Mouse (Mus musculus) adrenal gland, postnatal 14 days (tissue): ENCODE results near the gene Cs. TPM values are rescaled to one million over a fixed set of nuclear protein-coding genes. Genes with fewer than 3 reads are reported as not detected.

Source experiments
- DNase-seq: peaks from one replicate; pipeline ENCODE4 v3.0.0; 2021; ENCODE audit warnings: mixed read lengths
- microRNA-seq, 2 experiments: library from miRNA; unstranded; fragments of <30 nt; microRNA quantifications; one replicate each; pipeline ENCODE4 v1.2.0; 2021
- total RNA-seq: library from RNA; stranded (reverse); gene quantifications from 2 replicates; pipeline ENCODE4 v1.2.3, GENCODE M21; 2021

Gene Cs
- total RNA-seq, 1 experiment from 2014 or later, result 918 TPM

GRCm38 (mm10) chr10:128408591-128409535, 71.3 kb downstream of the Cs start:
- DNase-seq, result peak; percentile 57

- peak; percentile 98 for DNase-seq
Measured at GRCm38 (mm10) chr10:128409692-128410559, 72.4 kb downstream of the Cs start.

- DNase-seq, result no peak
Measured at GRCm38 (mm10) chr10:128410560-128410845, 73.0 kb downstream of the Cs start.

DNA sequence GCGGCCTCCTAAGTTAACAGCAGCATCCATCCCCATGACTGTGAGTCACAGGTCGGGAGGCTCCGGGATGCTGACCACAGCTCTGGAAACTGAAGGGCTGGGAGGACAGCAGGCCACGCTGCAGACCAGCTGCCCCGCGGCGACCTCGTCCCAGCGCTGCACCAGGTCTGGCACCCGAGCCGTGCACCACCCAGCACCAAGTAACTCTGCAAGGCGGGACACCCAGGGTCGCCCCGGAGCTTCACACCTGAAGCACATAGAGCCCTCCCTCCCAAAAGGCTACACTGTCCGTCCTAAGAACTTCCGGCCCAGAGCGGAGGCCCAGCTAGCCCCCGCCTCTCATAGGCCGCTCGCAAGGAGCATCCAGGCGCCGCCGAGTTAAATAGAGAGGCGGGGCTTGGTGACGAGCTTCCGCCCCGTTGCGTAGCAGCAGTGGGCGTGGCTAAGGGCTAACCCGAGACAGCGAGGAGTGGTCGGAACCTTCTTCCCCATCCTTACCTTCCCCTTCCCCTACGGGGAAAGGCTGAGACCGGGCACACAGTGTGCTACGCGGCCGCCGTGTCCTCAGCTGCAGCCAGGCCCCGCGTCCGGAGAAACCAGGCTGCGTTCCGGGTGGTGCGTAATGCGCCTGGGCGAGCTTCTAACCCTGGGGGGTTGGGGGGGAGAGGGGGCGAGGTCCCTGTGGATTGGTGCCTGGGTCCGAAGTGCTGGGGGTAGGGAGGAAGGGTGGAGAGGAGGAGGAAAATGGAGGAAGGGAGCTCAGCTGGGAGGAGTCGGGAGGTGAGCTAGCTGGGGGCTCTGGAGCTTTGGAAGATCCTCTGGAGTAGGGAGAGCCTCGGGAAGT, 73.9 kb downstream of the Cs start, which contains the start of the genes Nabp2 and Rnf41:
TSS of gene Nabp2 (minus strand) at position 282 of the 844 bp plus-strand sequence.
TSS of gene Rnf41 (plus strand) at position 447 of the 844 bp plus-strand sequence.
- DNase-seq, result peak; percentile 98

- peak; percentile 71 for DNase-seq
Measured at GRCm38 (mm10) chr10:128412055-128412381, 74.5 kb downstream of the Cs start.

Small RNAs within 50 kb of the gene (microRNA-seq; reads per million reads assigned to microRNA genes)
- gene Gm25361 (0 reads per million in 2 experiments), gene Gm26308 (0 reads per million in 2 experiments), gene Mir6914 (0 to 0.38 reads per million in 2 experiments), gene Mir6915 (0 to 1.9 reads per million in 2 experiments)

Other genes with a start within 250 kb of the Cs start
- gene Baz2a, start 246.2 kb upstream of the Cs start, total RNA-seq, result 44.3 and 51.5 TPM in 2 replicates
- 73.9 and 78.9 TPM in 2 replicates for gene Rbms2, start 157.4 kb upstream of the Cs start, total RNA-seq
- gene Gls2, start 143.3 kb upstream of the Cs start, total RNA-seq, result 2.9 and 31.3 TPM in 2 replicates
- gene Spryd4, start 125.9 kb upstream of the Cs start, total RNA-seq, result 18.9 and 21.5 TPM in 2 replicates
- gene Mip, start 111.9 kb upstream of the Cs start, total RNA-seq, result not detected in 2 replicates
- gene Timeless, start 105.7 kb upstream of the Cs start, total RNA-seq, result 16.5 and 19.3 TPM in 2 replicates
- 2.0 and 46.2 TPM in 2 replicates for gene Apon, start 83.6 kb upstream of the Cs start, total RNA-seq
- gene Apof, start 69.1 kb upstream of the Cs start, total RNA-seq, result 10.4 and 138 TPM in 2 replicates
- gene Stat2, start 67.2 kb upstream of the Cs start, total RNA-seq, result 22.0 and 25.3 TPM in 2 replicates
- gene Il23a, start 39.0 kb upstream of the Cs start, total RNA-seq, result 0.26 TPM in 1 of 2 replicates, not detected in the other
- 22.2 and 27.0 TPM in 2 replicates for gene Pan2, start 34.4 kb upstream of the Cs start, total RNA-seq
- 150 and 152 TPM in 2 replicates for gene Cnpy2, start 15.3 kb upstream of the Cs start, total RNA-seq
- gene Coq10a, start 31.3 kb downstream of the Cs start, total RNA-seq, result 103 and 111 TPM in 2 replicates
- gene Ankrd52, start 39.4 kb downstream of the Cs start, total RNA-seq, result 66.7 and 66.9 TPM in 2 replicates
- 0.78 TPM in 1 of 2 replicates, not detected in the other for gene Slc39a5, start 63.5 kb downstream of the Cs start, total RNA-seq
- gene Nabp2, start 73.8 kb downstream of the Cs start, total RNA-seq, result 59.8 and 65.2 TPM in 2 replicates
- 38.4 and 40.2 TPM in 2 replicates for gene Rnf41, start 73.9 kb downstream of the Cs start, total RNA-seq
- gene Smarcc2, start 121.5 kb downstream of the Cs start, total RNA-seq, result 107 and 108 TPM in 2 replicates
- gene Myl6, start 156.4 kb downstream of the Cs start, total RNA-seq, result 800 and 862 TPM in 2 replicates
- 4.7 and 5.0 TPM in 2 replicates for gene Myl6b, start 161.0 kb downstream of the Cs start, total RNA-seq
- gene Esyt1, start 188.1 kb downstream of the Cs start, total RNA-seq, result 28.5 and 36.9 TPM in 2 replicates
- gene Zc3h10, start 210.0 kb downstream of the Cs start, total RNA-seq, result 12.6 and 13.5 TPM in 2 replicates
- 2,356 and 2,777 TPM in 2 replicates for gene Rpl41, start 211.6 kb downstream of the Cs start, total RNA-seq
- 93.5 and 107 TPM in 2 replicates for gene Pa2g4, start 228.3 kb downstream of the Cs start, total RNA-seq